Mouse (Mus musculus) limb, embryonic 14.5 days (tissue): ENCODE results near the gene Morn4. TPM values are rescaled to one million over a fixed set of nuclear protein-coding genes. Genes with fewer than 3 reads are reported as not detected.

Experiments used
- ATAC-seq: fragments of 200-750 bp; cut with Nextera tagmentation; 2 replicates; pipeline ENCODE4 v1.8.0; 2017; ENCODE audit warnings: low read depth, moderate number of reproducible peaks, moderate TSS enrichment; ENCODE audit not compliant: low FRiP score
- DNase-seq: peaks from one replicate; pipeline ENCODE4 v3.0.0-alpha.2; 2015; ENCODE audit warnings: low spot score
- H3K27ac ChIP-seq: fragments of 300-500 bp; sonication (generic); replicated peaks from 2 replicates; pipeline ENCODE4 v1.5.1; 2014; ENCODE audit warnings: low read depth, mild to moderate bottlenecking, low read length, moderate library complexity, mixed read lengths
- H3K27me3 ChIP-seq: fragments of 300-500 bp; sonication (generic); 2 replicates; pipeline ENCODE4 v1.6.1; 2014; ENCODE audit warnings: low read length, mixed read lengths; ENCODE audit not compliant: control insufficient read depth, insufficient read depth
- H3K36me3 ChIP-seq: fragments of 300-500 bp; sonication (generic); 2 replicates; pipeline ENCODE4 v1.6.1; 2014; ENCODE audit warnings: mild to moderate bottlenecking, low read length, moderate library complexity, mixed read lengths; ENCODE audit not compliant: control insufficient read depth, insufficient read depth
- H3K4me1 ChIP-seq: fragments of 300-500 bp; sonication (generic); 2 replicates; pipeline ENCODE4 v1.6.1; 2014; ENCODE audit warnings: antibody characterized with exemption, low read length, mixed read lengths; ENCODE audit not compliant: control insufficient read depth, insufficient read depth
- H3K4me2 ChIP-seq: fragments of 300-500 bp; sonication (generic); replicated peaks from 2 replicates; pipeline ENCODE4 v1.6.1; 2014; ENCODE audit warnings: low read depth, mild to moderate bottlenecking, low read length, moderate library complexity; ENCODE audit not compliant: severe bottlenecking
- H3K4me3 ChIP-seq: fragments of 300-500 bp; sonication (generic); replicated peaks from 2 replicates; pipeline ENCODE4 v1.5.1; 2014; ENCODE audit warnings: low read length
- H3K9ac ChIP-seq: fragments of 300-500 bp; sonication (generic); 2 replicates; pipeline ENCODE4 v1.6.1; 2014; ENCODE audit warnings: mild to moderate bottlenecking, low read depth, low read length, moderate library complexity; ENCODE audit not compliant: severe bottlenecking
- H3K9me3 ChIP-seq: fragments of 300-500 bp; sonication (generic); 2 replicates; pipeline ENCODE4 v1.6.1; 2016; ENCODE audit warnings: low read length; ENCODE audit not compliant: control insufficient read depth
- POLR2A ChIP-seq: fragments of 200-500 bp; IDR thresholded peaks from 2 replicates; pipeline ENCODE4 v1.8.0; 2012; ENCODE audit warnings: inconsistent platforms, mild to moderate bottlenecking, moderate library complexity, borderline replicate concordance; ENCODE audit not compliant: insufficient read depth, insufficient read length; ENCODE audit errors: extremely low read depth
- WGBS: fragments of 180-500 bp; shearing (Covaris S2); extraction: QIAGEN DNeasy Blood & Tissue Kit; methylation state at CpG from one replicate; pipeline ENCODE4 v1.1.7; 2014; 5-methylcytosine and 5-hydroxymethylcytosine counted together
- polyA plus RNA-seq, 2 experiments: library from polyadenylated mRNA; depleted of rRNA in 1 of 2; stranded (reverse) in 1 of 2; unstranded in 1 of 2; fragments of >200 nt; fragmentation: Nextera tagmentation in 1 of 2; extraction: Ambion mirVana in 1 of 2; gene quantifications; 2 replicates each; pipeline versions ENCODE4 v1.2.1 to v1.2.3; 2012 to 2014

Morn4 gene
- polyA plus RNA-seq, 2 experiments = 20.0 to 22.8 TPM

- H3K27me3 ChIP-seq = no peaks in the 10 kb centered on the region
- peak within 1 kb of the TSS; percentile 63 for H3K9ac ChIP-seq
- under 1% methylated on average over 50 of the region's 54 CpGs for WGBS
- TF ChIP-seq POLR2A = peak; percentile 71; the same call in 1 of the 2 replicates
- H3K4me1 ChIP-seq = peaks cover 14% of the 10 kb centered on the region
- peak within 1 kb of the TSS; percentile 86 for H3K27ac ChIP-seq
- H3K9me3 ChIP-seq = no peaks in the 10 kb centered on the region
- ATAC-seq = peak; percentile 97
- H3K4me3 ChIP-seq = peak within 1 kb of the TSS; percentile 53
- DNase-seq = peak; percentile 99
- peaks cover 16% of the 10 kb centered on the region for H3K36me3 ChIP-seq
- peak within 1 kb of the TSS; percentile 65 for H3K4me2 ChIP-seq
These were observed 42.8 kb upstream of the Morn4 start, which contains the start of gene Avpi1 for GRCm38 (mm10) chr19:42128787-42129508. Gene Avpi1, minus strand, starts transcription at chr19:42129059.

DNA sequence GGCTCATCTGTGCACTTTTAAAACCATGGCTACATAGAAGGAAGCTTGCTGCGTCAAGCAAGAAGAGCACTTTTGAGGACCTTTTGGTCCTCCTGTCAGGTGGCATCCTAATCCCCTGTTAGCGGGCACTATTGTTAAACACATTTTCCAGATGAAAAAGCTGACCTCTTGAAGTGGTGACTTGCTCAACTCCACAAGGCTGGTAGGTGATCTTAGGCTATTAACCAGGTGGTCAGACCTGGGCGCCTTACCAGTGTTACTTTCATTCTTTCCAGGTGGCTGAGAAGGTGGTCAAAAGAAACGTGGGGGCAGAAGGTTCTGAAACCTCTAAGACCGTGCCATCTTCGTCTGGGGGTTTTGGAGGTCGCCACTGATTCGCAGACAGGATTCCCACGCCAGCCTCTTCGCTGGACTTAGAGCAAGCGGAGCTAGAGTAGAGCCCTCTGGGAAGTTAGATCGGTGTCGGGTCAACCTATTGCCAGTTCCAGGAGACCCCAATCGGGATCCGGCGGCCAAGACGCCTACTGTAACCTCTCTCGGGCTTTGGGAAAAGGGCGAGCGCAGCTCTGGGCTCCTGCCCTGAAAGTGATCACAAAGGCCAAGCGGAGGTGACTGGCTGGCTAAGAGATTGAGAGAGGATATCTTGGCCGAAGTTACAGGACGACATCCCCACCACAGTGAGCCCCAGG is 42.0 kb upstream of the Morn4 start:
- no peak for ATAC-seq
- H3K4me3 ChIP-seq = peak overlapping the region; percentile 53
- DNase-seq = no peak
- WGBS = 4% methylated on average over 23 of the region's 23 CpGs
- H3K4me1 ChIP-seq = peaks cover 14% of the 10 kb centered on the region
- no peak for TF ChIP-seq POLR2A
- no peaks in the 10 kb centered on the region for H3K9me3 ChIP-seq
- H3K27ac ChIP-seq = peak overlapping the region; percentile 77
- H3K36me3 ChIP-seq = peaks cover 24% of the 10 kb centered on the region
- H3K9ac ChIP-seq = peak overlapping the region; percentile 63
- peak overlapping the region; percentile 65 for H3K4me2 ChIP-seq
- no peaks in the 10 kb centered on the region for H3K27me3 ChIP-seq

- DNase-seq (no peak), ATAC-seq (no peak)
- Histone ChIP-seq H3K9me3 (no peaks in the 10 kb centered on the region), H3K4me3 (no peak overlapping the region), H3K36me3 (peaks cover 35% of the 10 kb centered on the region), H3K9ac (no peak overlapping the region), H3K4me1 (peaks cover 14% of the 10 kb centered on the region), H3K27me3 (no peaks in the 10 kb centered on the region), H3K27ac (no peak overlapping the region), H3K4me2 (no peak overlapping the region)
- no peak for TF ChIP-seq POLR2A
- 89% methylated on average over 5 of the region's 5 CpGs for WGBS
These were observed 40.9 kb upstream of the Morn4 start for GRCm38 (mm10) chr19:42127024-42127423.

DNA sequence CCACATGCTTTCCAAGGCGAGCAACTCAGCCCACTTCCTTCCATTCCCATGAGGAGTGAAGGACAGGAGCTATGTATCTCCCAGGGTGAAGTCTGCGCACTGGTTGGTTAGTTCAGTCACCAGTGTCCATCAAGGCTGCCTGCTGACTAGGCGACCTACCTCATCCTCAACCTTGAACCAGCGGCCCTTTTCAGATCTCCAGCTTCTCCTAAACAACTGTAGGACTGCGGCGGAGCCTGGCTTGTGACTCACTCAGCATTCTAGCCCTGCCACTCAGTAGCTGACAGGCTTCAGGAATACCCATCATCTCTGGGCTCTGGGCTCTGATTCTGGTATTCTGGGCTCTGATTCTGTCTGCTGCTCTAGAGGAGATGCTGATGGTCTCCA is 40.1 kb upstream of the Morn4 start:
- Histone ChIP-seq H3K9ac (no peak overlapping the region), H3K4me2 (no peak overlapping the region), H3K4me3 (no peak overlapping the region), H3K27me3 (no peaks in the 10 kb centered on the region), H3K4me1 (peaks cover 14% of the 10 kb centered on the region), H3K9me3 (no peaks in the 10 kb centered on the region), H3K36me3 (peaks cover 43% of the 10 kb centered on the region), H3K27ac (no peak overlapping the region)
- WGBS = 94% methylated on average over 6 of the region's 6 CpGs
- TF ChIP-seq POLR2A = no peak
- no peak for ATAC-seq
- no peak for DNase-seq

DNA sequence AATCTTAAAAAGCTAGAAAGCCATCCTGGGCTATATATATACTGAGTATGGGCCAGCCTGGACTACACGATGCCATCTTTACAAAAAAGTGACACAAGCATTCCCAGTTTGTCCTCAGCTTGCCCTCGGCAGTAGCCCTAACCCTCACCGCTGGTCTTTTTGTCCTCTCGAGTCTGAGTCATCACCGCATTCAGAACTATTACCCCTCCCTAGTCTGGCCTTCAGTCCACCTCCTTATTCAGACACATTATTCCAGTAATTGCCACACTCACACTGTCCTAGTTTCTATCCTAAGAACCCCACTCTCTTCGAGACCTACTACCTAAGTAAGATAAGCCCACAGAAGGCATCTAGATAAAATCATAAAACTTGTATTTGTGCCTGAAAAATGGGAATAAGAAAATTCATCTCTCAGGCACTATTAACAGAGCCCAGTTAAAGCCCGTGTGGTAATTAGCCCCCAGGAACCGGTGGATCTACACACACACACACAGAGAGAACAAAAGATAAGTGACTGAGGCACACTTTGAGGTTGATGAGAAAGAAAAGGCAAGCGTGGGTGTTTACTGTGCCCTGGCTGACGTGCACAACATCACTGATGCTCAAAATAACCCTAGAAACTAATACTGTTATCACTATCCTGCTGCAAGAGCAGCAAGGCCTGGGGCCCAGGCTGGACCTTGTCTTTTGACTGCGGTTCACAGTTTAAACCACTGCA is 39.5 kb upstream of the Morn4 start:
- H3K4me1 ChIP-seq = peaks cover 14% of the 10 kb centered on the region
- H3K9ac ChIP-seq = no peak overlapping the region
- TF ChIP-seq POLR2A = no peak
- H3K4me2 ChIP-seq = no peak overlapping the region
- DNase-seq (no peak), ATAC-seq (no peak)
- no peaks in the 10 kb centered on the region for H3K9me3 ChIP-seq
- H3K27ac ChIP-seq = no peak overlapping the region
- H3K36me3 ChIP-seq = peaks cover 49% of the 10 kb centered on the region
- H3K27me3 ChIP-seq = no peaks in the 10 kb centered on the region
- WGBS = 88% methylated on average over 11 of the region's 11 CpGs
- no peak overlapping the region for H3K4me3 ChIP-seq
